Mouse (Mus musculus) bone marrow, adult 2 months (tissue): ENCODE measurements at regions not wholly inside any gene's neighbourhood (a gene's known extent, or its start where the extent isn't known, plus 50 kb on each side); places are given as distances from the start of the nearest gene placed in this dataset.
"Not testable (repeated sequence)": the region's sequence is repeated elsewhere in the genome, so short reads cannot be mapped to it uniquely, and the experiment has no call there.

Source experiments
- H3K27ac ChIP-seq: fragments of 200-500 bp; 2 replicates; pipeline ENCODE4 v1.5.1; 2012; ENCODE audit warnings: low read depth, mild to moderate bottlenecking, control low read depth, inconsistent platforms, low read length; ENCODE audit not compliant: control insufficient read depth, poor library complexity, insufficient read depth
- H3K4me1 ChIP-seq: fragments of 200-500 bp; 2 replicates; pipeline ENCODE4 v1.6.1; 2011; ENCODE audit warnings: low read length; ENCODE audit not compliant: control insufficient read depth, insufficient read depth
- H3K4me3 ChIP-seq: fragments of 200-500 bp; replicated peaks from 2 replicates; pipeline ENCODE3; 2011; ENCODE audit warnings: mild to moderate bottlenecking, low read depth, low read length, control low read depth; ENCODE audit not compliant: control insufficient read depth
- CTCF ChIP-seq: fragments of 200-500 bp; IDR thresholded peaks from 2 replicates; pipeline ENCODE4 v1.5.1; 2011; ENCODE audit warnings: low read length, control low read depth; ENCODE audit not compliant: control insufficient read depth, insufficient read depth
- POLR2A ChIP-seq: fragments of 200-500 bp; IDR thresholded peaks from 2 replicates; pipeline ENCODE4 v1.6.1; 2011; ENCODE audit warnings: low read depth, mild to moderate bottlenecking, control low read depth, low read length, borderline replicate concordance; ENCODE audit not compliant: control insufficient read depth
- WGBS: fragments of 180-500 bp; shearing (Covaris S2); methylation state at CpG from one replicate; pipeline ENCODE4 v1.1.7; 2018; 5-methylcytosine and 5-hydroxymethylcytosine counted together

GRCm38 (mm10) chr16:76958597-76959392, 54.7 kb upstream of the Usp25 start:
- Histone ChIP-seq H3K27ac (no peak overlapping the region), H3K4me1 (no peaks in the 10 kb centered on the region), H3K4me3 (no peak overlapping the region)
- WGBS: 75% methylated on average over 7 of the region's 7 CpGs
- TF ChIP-seq POLR2A (no peak), CTCF (no peak)

GRCm38 (mm10) chr16:76957491-76957890, 56.0 kb upstream of the Usp25 start:
- Histone ChIP-seq H3K4me1 (no peaks in the 10 kb centered on the region), H3K4me3 (no peak overlapping the region), H3K27ac (no peak overlapping the region)
- TF ChIP-seq POLR2A (no peak), CTCF (no peak)
- WGBS: 72% methylated on average over 3 of the region's 3 CpGs

- WGBS: 85% methylated on average over 7 of the region's 7 CpGs
- Histone ChIP-seq H3K27ac (no peak overlapping the region), H3K4me3 (no peak overlapping the region), H3K4me1 (no peaks in the 10 kb centered on the region)
- TF ChIP-seq CTCF (no peak), POLR2A (no peak)
Observed at GRCm38 (mm10) chr16:76957090-76957489, 56.4 kb upstream of the Usp25 start.

- no peak overlapping the region for H3K4me3 ChIP-seq
- WGBS: 82% methylated on average over 10 of the region's 10 CpGs
- H3K4me1 ChIP-seq: no peaks in the 10 kb centered on the region
- TF ChIP-seq CTCF (no peak), POLR2A (no peak)
- H3K27ac ChIP-seq: no peak overlapping the region
Observed at GRCm38 (mm10) chr16:76950836-76951486, 62.5 kb upstream of the Usp25 start.

- no peak overlapping the region for H3K4me3 ChIP-seq
- H3K27ac ChIP-seq: no peak overlapping the region
- no peaks in the 10 kb centered on the region for H3K4me1 ChIP-seq
- 82% methylated on average over 5 of the region's 5 CpGs for WGBS
- TF ChIP-seq POLR2A (no peak), CTCF (no peak)
Observed at GRCm38 (mm10) chr16:76947011-76947410, 66.5 kb upstream of the Usp25 start.

- Histone ChIP-seq H3K4me1 (no peaks in the 10 kb centered on the region), H3K4me3 (no peak overlapping the region), H3K27ac (no peak overlapping the region)
- 84% methylated on average over 2 of the region's 2 CpGs for WGBS
- no peak for TF ChIP-seq POLR2A
- TF ChIP-seq CTCF: no peak
Observed at GRCm38 (mm10) chr16:76938128-76938527, 75.4 kb upstream of the Usp25 start.

- 86% methylated on average over 6 of the region's 6 CpGs for WGBS
- TF ChIP-seq CTCF (no peak), POLR2A (no peak)
- no peak overlapping the region for H3K4me3 ChIP-seq
- no peaks in the 10 kb centered on the region for H3K4me1 ChIP-seq
- H3K27ac ChIP-seq: no peak overlapping the region
Observed at GRCm38 (mm10) chr16:76927901-76928300, 85.6 kb upstream of the Usp25 start.

- H3K4me3 ChIP-seq, H3K4me1 ChIP-seq, H3K27ac ChIP-seq: not testable (repeated sequence)
- 86% methylated on average over 11 of the region's 11 CpGs for WGBS
Observed at GRCm38 (mm10) chr16:76920137-76920536, 93.4 kb upstream of the Usp25 start.
